Mouse (Mus musculus) hindbrain, embryonic 14.5 days (tissue): ENCODE results near the gene Fam228b. TPM values are rescaled to one million over a fixed set of nuclear protein-coding genes. Genes with fewer than 3 reads are reported as not detected.

Experiments used
- ATAC-seq: fragments of 200-750 bp; cut with Nextera tagmentation; 2 replicates; pipeline ENCODE4 v1.8.0; 2017; ENCODE audit warnings: moderate number of reproducible peaks, mild to moderate bottlenecking, moderate TSS enrichment, moderate library complexity; ENCODE audit not compliant: low FRiP score
- DNase-seq: peaks from one replicate; pipeline ENCODE4 v3.0.0-alpha.2; 2015; ENCODE audit warnings: low spot score
- H3K27ac ChIP-seq: fragments of 300-500 bp; sonication (generic); 2 replicates; pipeline ENCODE4 v1.5.1; 2014; ENCODE audit warnings: mild to moderate bottlenecking, moderate library complexity
- H3K27me3 ChIP-seq: fragments of 300-500 bp; sonication (generic); 2 replicates; pipeline ENCODE4 v1.6.1; 2014; ENCODE audit warnings: mild to moderate bottlenecking, low read length, mixed read lengths; ENCODE audit not compliant: control insufficient read depth, insufficient read depth
- H3K36me3 ChIP-seq: fragments of 300-500 bp; sonication (generic); replicated peaks from 2 replicates; pipeline ENCODE4 v1.6.1; 2014; ENCODE audit not compliant: control insufficient read depth, insufficient read depth
- H3K4me1 ChIP-seq: fragments of 300-500 bp; sonication (generic); replicated peaks from 2 replicates; pipeline ENCODE4 v1.6.1; 2014; ENCODE audit warnings: antibody characterized with exemption, low read length, mixed read lengths; ENCODE audit not compliant: control insufficient read depth, insufficient read depth
- H3K4me2 ChIP-seq: fragments of 300-500 bp; sonication (generic); replicated peaks from 2 replicates; pipeline ENCODE4 v1.6.1; 2014; ENCODE audit warnings: mild to moderate bottlenecking, moderate library complexity
- H3K4me3 ChIP-seq: fragments of 300-500 bp; sonication (generic); replicated peaks from 2 replicates; pipeline ENCODE4 v1.5.1; 2014; ENCODE audit warnings: mild to moderate bottlenecking, low read length
- H3K9ac ChIP-seq: fragments of 300-500 bp; sonication (generic); 2 replicates; pipeline ENCODE4 v1.6.1; 2014
- H3K9me3 ChIP-seq: fragments of 300-500 bp; sonication (generic); 2 replicates; pipeline ENCODE4 v1.6.1; 2016; ENCODE audit warnings: low read length; ENCODE audit not compliant: control insufficient read depth
- WGBS: fragments of 180-500 bp; shearing (Covaris S2); extraction: QIAGEN DNeasy Blood & Tissue Kit; methylation state at CpG from one replicate; pipeline ENCODE4 v1.1.7; 2014; 5-methylcytosine and 5-hydroxymethylcytosine counted together
- polyA plus RNA-seq: library from polyadenylated mRNA; unstranded; fragments of >200 nt; fragmentation: Nextera tagmentation; extraction: Ambion mirVana; gene quantifications from 2 replicates; pipeline ENCODE4 v1.2.1, GENCODE M21; 2014

Gene Fam228b
- polyA plus RNA-seq, 1 experiment from 2014 or later: 8.5 TPM

- DNase-seq: no peak
- no peak for ATAC-seq
- no peaks in the 10 kb centered on the region for H3K27me3 ChIP-seq
- no peak overlapping the region for H3K27ac ChIP-seq
- no peaks in the 10 kb centered on the region for H3K9me3 ChIP-seq
- no peaks in the 10 kb centered on the region for H3K4me1 ChIP-seq
- no peak overlapping the region for H3K4me2 ChIP-seq
- no peak overlapping the region for H3K9ac ChIP-seq
- no peaks in the 10 kb centered on the region for H3K36me3 ChIP-seq
- no peak overlapping the region for H3K4me3 ChIP-seq
- 81% methylated on average over 17 of the region's 17 CpGs for WGBS
Measured at GRCm38 (mm10) chr12:4719762-4720754, 49.0 kb downstream of the Fam228b start.

DNA sequence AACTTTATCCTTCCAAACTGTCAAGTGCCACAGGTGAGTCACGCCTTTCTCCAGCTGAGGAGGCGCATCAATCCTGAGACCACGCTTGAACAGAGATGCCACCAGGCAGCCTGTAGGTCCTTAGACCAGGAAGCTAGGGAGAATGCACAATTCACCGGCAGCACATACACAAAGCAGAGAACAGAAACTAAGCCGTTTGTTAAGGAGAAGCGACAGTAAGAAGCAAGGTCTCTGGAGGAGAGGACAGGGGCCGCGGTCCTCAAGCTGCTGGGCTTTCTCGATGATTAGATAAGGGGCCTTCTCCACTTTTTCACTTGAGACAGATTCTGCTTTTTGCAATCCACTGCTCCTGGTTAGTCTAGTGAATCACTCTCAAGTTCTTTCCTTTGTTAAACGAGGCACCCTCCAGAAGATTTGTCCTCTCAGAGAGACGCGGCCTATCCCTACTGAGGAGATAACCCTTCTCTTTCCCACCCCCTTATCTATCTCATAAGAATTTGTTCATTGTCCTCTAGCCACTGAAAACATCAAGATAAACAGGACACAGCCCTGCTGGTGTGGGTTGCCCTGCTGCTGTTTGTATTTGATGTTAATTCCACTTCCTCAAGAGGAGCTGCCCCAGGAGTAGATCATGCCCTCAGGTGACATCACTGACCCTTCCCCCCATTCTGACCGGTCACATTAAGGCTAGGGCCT, 49.9 kb downstream of the Fam228b start:
- no peaks in the 10 kb centered on the region for H3K9me3 ChIP-seq
- H3K4me1 ChIP-seq: no peaks in the 10 kb centered on the region
- no peak for ATAC-seq
- 88% methylated on average over 13 of the region's 13 CpGs for WGBS
- no peak overlapping the region for H3K4me3 ChIP-seq
- H3K9ac ChIP-seq: no peak overlapping the region
- H3K4me2 ChIP-seq: no peak overlapping the region
- no peaks in the 10 kb centered on the region for H3K27me3 ChIP-seq
- H3K36me3 ChIP-seq: peaks cover 5% of the 10 kb centered on the region; the same call in 1 of the 2 replicates
- no peak overlapping the region for H3K27ac ChIP-seq
- DNase-seq: no peak

DNA sequence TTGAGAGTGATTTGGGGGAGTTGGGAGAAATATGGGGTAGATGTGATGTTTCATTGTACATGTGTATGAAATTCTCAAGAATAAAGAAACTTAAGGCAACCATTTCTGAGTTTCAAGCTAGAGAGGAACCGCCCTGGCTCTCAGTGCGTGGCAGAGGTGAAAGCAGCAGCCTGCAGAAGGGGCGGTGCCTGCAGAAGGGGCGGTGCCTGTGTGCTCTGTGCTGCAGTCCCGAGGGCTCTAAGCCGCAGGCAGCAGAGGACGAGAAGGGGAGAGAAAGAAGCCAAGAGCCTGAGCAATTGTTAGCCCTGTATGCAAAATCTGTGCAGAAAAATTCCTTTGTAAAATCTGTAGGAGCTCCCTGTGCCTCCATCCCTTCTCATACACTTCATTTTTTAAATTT, 51.6 kb downstream of the Fam228b start:
- no peak overlapping the region for H3K9ac ChIP-seq
- peaks cover 19% of the 10 kb centered on the region for H3K36me3 ChIP-seq
- H3K4me3 ChIP-seq: no peak overlapping the region
- no peaks in the 10 kb centered on the region for H3K27me3 ChIP-seq
- no peaks in the 10 kb centered on the region for H3K9me3 ChIP-seq
- DNase-seq (no peak), ATAC-seq (no peak)
- WGBS: 11% methylated on average over 7 of the region's 7 CpGs
- no peaks in the 10 kb centered on the region for H3K4me1 ChIP-seq
- H3K27ac ChIP-seq: no peak overlapping the region
- H3K4me2 ChIP-seq: no peak overlapping the region

GRCm38 (mm10) chr12:4715606-4716005, 53.5 kb downstream of the Fam228b start:
- Histone ChIP-seq H3K9me3 (no peaks in the 10 kb centered on the region), H3K27ac (no peak overlapping the region), H3K4me3 (no peak overlapping the region), H3K9ac (no peak overlapping the region), H3K27me3 (no peaks in the 10 kb centered on the region), H3K4me2 (no peak overlapping the region), H3K36me3 (peaks cover 30% of the 10 kb centered on the region), H3K4me1 (no peaks in the 10 kb centered on the region)
- DNase-seq (no peak), ATAC-seq (no peak)
- WGBS: 76% methylated on average over 10 of the region's 10 CpGs

- no peaks in the 10 kb centered on the region for H3K27me3 ChIP-seq
- ATAC-seq (no peak), DNase-seq (no peak)
- no peak overlapping the region for H3K4me2 ChIP-seq
- H3K27ac ChIP-seq: no peak overlapping the region
- no peak overlapping the region for H3K4me3 ChIP-seq
- 88% methylated on average over 4 of the region's 4 CpGs for WGBS
- no peak overlapping the region for H3K9ac ChIP-seq
- H3K4me1 ChIP-seq: no peaks in the 10 kb centered on the region
- no peaks in the 10 kb centered on the region for H3K9me3 ChIP-seq
- peaks cover 38% of the 10 kb centered on the region for H3K36me3 ChIP-seq
Measured at GRCm38 (mm10) chr12:4713361-4713760, 55.7 kb downstream of the Fam228b start.

- Histone ChIP-seq H3K9ac (no peak overlapping the region), H3K27me3 (no peaks in the 10 kb centered on the region), H3K4me1 (no peaks in the 10 kb centered on the region), H3K27ac (no peak overlapping the region), H3K4me2 (no peak overlapping the region), H3K4me3 (no peak overlapping the region), H3K9me3 (no peaks in the 10 kb centered on the region), H3K36me3 (peaks cover 61% of the 10 kb centered on the region)
- ATAC-seq: no peak
- no peak for DNase-seq
- 91% methylated on average over 7 of the region's 7 CpGs for whole genome bisulfite sequencing
Measured at GRCm38 (mm10) chr12:4709926-4710325, 59.1 kb downstream of the Fam228b start.

- H3K9me3 ChIP-seq: no peaks in the 10 kb centered on the region
- no peak overlapping the region for H3K4me3 ChIP-seq
Measured at GRCm38 (mm10) chr12:4708881-4709604, 60.0 kb downstream of the Fam228b start.

DNA sequence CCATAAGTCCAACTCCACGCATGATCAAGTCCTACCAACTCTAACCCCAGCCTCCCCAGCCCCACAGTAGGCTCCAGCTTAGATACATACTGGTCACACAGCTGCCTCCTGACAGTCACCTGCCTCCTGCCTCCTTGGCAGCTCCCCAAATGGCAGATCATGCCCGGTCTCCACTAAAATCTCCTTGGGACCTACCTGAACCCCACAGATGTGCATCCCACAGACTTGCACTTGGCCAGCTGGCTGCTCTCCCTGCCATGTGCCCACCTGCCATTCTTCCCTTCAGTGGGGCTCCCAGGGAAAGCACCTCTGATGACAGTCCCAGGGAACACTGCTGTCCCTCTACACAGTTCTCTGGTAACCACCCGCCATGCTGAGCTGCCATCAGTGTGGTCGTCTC, 60.8 kb downstream of the Fam228b start:
- H3K27ac ChIP-seq: no peak overlapping the region
- no peak overlapping the region for H3K4me2 ChIP-seq
- no peak overlapping the region for H3K4me3 ChIP-seq
- no peaks in the 10 kb centered on the region for H3K27me3 ChIP-seq
- DNase-seq (no peak), ATAC-seq (no peak)
- no peak overlapping the region for H3K9ac ChIP-seq
- H3K9me3 ChIP-seq: no peaks in the 10 kb centered on the region
- 85% methylated on average over 4 of the region's 4 CpGs for WGBS
- H3K4me1 ChIP-seq: no peaks in the 10 kb centered on the region
- H3K36me3 ChIP-seq: peaks cover 51% of the 10 kb centered on the region

More at GRCm38 (mm10) chr12:4708881-4709604, 60.0 kb downstream of the Fam228b start:
- DNase-seq (no peak), ATAC-seq (no peak)
- H3K27me3 ChIP-seq: no peaks in the 10 kb centered on the region
- H3K4me1 ChIP-seq: no peaks in the 10 kb centered on the region
- no peak overlapping the region for H3K9ac ChIP-seq
- H3K27ac ChIP-seq: no peak overlapping the region
- 65% methylated on average over 8 of the region's 8 CpGs for WGBS
- H3K4me2 ChIP-seq: no peak overlapping the region
- H3K36me3 ChIP-seq: peaks cover 55% of the 10 kb centered on the region

DNA sequence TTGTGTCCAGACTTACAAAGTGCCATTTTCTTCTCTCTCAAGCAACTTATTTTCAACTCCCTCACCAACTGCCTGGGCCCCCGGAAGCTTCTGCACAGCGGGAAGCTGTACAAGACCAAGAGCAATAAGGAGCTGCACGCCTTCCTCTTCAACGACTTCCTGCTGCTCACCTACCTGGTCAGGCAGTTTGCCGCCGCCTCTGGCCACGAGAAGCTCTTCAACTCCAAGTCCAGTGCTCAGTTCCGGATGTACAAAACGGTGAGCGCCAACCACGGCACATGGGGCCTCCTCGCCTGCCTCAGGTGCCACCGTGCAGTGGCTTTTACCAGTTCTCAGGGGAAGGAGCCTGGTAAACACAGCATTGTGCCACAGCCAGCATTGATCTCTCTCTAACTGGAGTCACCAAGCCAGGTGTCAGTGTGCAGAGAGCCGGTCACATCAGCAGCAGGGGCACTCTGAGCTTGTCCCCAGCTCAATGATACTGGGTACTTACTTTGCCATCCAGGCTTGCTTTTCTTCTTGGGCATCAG, 61.5 kb downstream of the Fam228b start:
- Histone ChIP-seq H3K27me3 (no peaks in the 10 kb centered on the region), H3K4me3 (no peak overlapping the region), H3K4me1 (no peaks in the 10 kb centered on the region), H3K27ac (no peak overlapping the region), H3K36me3 (peaks cover 46% of the 10 kb centered on the region), H3K9ac (no peak overlapping the region), H3K9me3 (no peaks in the 10 kb centered on the region), H3K4me2 (no peak overlapping the region)
- 90% methylated on average over 14 of the region's 14 CpGs for WGBS
- ATAC-seq (no peak), DNase-seq (no peak)
